Mouse (Mus musculus): ENCODE results near the gene Olfr1018.

Gene Olfr1018

GRCm38 (mm10) chr2:85818179-85818578 lies at the start of gene Olfr1018:
Gene Olfr1018, plus strand, starts transcription at chr2:85818479.
- no peak for DNase-seq

GRCm38 (mm10) chr2:85772413-85772812 lies 45.9 kb upstream of the Olfr1018 start, which contains the start of gene Olfr1014:
Gene Olfr1014, plus strand, starts transcription at chr2:85772713.
- DNase-seq, result no peak

DNA sequence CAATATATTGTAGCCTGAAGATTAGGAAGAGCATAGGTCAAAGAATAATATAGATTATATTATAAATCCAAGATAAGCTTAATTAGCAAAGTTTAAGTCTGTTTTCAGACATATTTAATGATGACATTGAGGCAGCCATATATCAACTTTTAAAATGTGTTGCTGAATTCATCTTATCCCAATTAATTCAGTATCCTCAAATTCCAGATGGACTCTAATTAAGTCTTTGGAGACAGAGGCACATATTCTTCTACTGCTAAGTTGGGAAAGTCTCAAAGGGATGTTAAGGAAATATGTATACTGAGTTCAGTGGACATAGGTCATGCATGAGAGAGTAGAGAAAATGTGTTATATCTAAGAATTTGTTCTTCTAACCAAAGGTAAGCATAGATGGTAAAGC lies 36.6 kb upstream of the Olfr1018 start, which contains the start of gene Olfr1015:
Gene Olfr1015, plus strand, starts transcription at position 301 of the 400 bp plus-strand sequence.
- no peak for DNase-seq

GRCm38 (mm10) chr2:85792331-85792730 lies 25.9 kb upstream of the Olfr1018 start:
- no peak for DNase-seq

DNA sequence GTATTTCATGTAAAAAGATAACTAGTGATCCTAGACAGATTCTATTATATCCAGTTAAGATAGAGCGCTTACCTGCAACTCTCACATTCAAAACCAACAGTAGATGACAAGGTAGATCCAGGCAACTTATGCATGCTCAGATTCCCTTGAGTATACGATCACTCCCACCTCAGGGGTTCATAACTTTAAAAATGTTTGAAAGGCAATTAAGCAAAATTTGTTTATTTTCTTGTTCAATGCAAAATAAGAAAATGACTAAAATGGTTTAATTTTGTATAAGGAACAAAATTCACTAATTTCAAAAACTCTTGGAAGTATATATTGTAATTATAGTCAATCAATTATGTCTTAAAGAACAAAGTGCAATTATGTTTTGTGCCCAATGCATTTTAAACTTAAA lies 15.8 kb upstream of the Olfr1018 start, which contains the start of gene Olfr1016:
Gene Olfr1016, minus strand, starts transcription at position 101 of the 400 bp plus-strand sequence.
- DNase-seq, result no peak

DNA sequence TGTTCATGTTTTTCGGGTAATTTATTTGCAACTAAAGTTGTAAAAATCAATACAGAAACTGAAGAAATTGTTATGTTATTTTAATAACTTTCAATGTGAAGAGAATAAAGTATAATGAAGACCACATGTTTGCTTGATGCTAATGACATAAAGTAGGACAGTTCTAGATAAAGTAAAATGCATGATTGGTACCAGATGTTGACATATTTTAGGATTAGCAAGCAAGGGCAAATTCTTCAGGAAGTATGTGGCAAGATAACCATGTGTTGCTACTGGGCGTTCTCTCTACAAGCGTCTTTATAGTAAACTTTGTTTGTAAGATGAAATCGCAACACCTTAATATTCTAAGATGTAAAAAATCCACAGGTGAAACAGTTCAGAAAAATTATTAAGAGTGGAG lies 13.8 kb upstream of the Olfr1018 start:
- DNase-seq, result no peak

DNA sequence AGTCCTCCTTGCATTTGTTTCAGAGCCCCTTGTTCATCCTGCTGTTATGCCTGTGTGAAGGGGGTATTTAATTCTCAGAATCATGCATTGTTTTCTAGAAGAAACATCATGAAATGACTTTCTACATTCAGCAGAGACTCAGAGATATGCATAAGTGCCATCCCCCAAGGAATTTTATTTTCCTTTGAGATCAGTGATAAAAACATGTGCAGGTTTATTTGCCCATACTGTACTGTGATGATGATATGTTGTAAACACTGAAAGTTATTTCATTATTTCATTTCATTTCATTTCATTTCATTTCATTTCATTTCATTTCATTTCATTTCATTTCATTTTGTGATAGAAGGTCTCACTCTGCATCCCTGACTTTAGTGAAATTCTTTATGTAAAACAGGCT lies 27.1 kb downstream of the Olfr1018 start, which contains the start of gene Olfr1019:
Gene Olfr1019, minus strand, starts transcription at position 101 of the 400 bp plus-strand sequence.
- no peak for DNase-seq

GRCm38 (mm10) chr2:85846730-85847129 lies 28.5 kb downstream of the Olfr1018 start, which contains the start of gene Olfr1020:
Gene Olfr1020, plus strand, starts transcription at chr2:85847030.
- no peak for DNase-seq

GRCm38 (mm10) chr2:85868294-85868693 lies 50.0 kb downstream of the Olfr1018 start, which contains the start of gene Olfr1022:
Gene Olfr1022, plus strand, starts transcription at chr2:85868594.
- no peak for DNase-seq
